Mouse (Mus musculus) embryonic fibroblast, embryonic 13.5 days (primary cell): Measurements from ENCODE around the gene Zfp809.

Experiments used
- CTCF ChIP-seq: IDR thresholded peaks from 2 replicates; pipeline ENCODE4 v1.5.1; 2011; ENCODE audit warnings: mild to moderate bottlenecking, control low read depth, low read length, moderate library complexity, borderline replicate concordance; ENCODE audit not compliant: insufficient read depth
- POLR2A ChIP-seq: IDR thresholded peaks from 2 replicates; pipeline ENCODE4 v1.6.1; 2011; ENCODE audit warnings: low read depth, mild to moderate bottlenecking, control low read depth, low read length, moderate library complexity

DNA sequence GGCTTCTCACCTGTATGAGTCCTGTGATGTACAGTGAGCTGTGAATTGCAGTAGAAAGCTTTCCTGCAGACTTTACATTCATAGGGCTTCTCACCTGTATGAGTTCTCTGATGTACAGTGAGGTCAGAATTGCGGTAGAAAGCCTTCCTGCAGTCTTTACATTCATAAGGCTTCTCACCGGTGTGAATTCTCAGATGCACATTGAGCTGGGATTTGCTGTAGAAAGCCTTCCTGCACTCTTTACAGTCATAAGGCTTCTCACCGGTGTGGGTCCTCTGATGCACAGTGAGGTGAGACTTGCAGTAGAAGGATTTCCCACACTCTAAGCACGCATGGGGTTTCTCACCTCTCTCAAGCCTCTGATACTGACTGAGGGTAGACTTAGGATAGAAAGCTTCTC lies 53.2 kb downstream of the Zfp809 start:
- TF ChIP-seq CTCF, result no peak
- TF ChIP-seq POLR2A, result no peak
